Mouse (Mus musculus): ENCODE measurements at regions not wholly inside any gene's neighbourhood (a gene's known extent, or its start where the extent isn't known, plus 50 kb on each side); places are given as distances from the start of the nearest gene placed in this dataset.

DNA sequence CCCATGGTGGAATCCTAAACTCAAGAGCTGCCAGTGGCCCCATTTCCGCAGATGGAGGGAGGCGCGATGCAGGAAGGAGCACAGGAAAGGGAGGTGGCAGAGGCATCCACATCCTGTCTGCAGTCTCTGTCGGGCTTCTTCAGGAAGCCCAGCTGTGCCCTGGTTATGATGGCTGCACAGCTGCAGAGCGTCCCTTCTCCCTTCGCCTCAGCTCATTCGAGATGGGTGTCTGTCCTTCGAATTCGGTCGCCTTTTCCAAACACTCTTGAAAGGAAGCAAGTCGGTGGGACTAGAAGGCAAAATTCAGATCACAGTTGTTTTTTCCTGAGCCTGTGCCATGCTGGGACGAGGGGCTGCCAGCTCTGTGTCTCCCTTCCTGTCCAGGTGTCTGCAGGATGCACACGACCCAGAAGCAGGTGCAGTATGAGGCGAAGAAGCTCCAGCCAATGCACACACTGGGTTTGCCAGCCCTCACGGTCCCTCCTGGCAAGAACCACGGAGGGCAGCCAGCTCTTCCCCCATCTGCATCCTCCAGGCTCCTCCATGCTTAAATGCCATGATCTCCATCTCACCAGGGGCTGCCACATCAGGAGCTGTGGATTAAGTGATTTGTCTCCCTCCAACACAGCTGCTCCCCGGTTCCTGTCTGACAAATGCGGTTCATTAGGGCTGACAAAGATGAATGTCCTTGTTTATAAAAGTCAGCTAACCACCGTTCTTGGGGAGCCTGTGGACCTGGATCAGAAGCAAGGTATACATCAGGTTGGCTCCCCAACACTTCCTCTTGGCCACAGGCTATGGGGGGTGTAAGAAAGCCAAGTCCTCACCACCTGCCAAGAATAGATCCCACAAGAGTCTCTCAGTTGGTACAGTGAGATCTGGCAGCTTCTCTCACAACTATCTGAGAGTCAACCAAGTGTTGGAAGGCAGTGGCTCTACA is 79.3 kb upstream of the Wscd1 start:
- DNase-seq (ENCODE audit: low spot score in 2 of 2) = no peak

DNA sequence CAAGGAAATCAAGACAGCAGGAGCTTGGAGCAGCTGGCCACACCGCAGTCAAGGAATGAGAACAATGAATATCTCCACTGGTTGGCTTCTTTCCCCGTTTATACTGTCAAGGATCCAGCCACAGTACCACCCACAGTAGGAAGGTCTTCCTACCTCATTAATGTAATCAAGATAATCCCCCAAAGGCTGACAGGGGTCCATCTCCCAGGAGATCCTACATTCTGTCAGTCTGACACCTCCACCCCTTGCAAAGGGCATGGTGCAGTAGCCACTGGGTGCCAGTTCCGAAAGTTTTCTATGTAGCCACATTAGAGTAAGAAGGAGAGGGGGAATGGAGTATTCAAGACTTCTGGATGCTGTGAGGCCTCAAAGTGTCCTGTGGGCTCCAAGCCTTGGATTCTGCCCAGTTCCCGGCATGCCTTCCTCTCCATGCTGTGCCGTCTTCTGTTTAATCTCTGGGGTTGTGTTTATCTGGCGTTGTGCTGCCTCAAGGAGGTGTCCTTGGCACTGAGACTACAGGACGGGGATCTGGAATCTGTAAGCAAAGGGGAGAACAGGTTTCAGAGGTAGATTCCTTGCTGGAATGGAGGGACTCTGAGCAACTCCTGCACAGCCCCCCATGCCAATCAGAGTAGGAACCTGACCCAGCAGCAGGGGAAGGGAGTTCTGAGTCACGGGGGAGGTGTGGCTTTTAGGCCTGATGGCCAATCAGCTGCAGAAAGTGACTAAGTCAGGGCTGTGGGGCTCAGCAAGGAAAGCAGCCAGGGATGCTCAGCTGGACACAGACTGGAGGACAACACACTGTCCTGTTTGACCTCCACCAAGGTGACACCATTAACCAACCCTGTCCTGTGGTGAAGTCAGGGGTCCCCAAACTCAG is 77.3 kb upstream of the Wscd1 start:
- no peak for DNase-seq (ENCODE audit: low spot score in 2 of 2)

DNA sequence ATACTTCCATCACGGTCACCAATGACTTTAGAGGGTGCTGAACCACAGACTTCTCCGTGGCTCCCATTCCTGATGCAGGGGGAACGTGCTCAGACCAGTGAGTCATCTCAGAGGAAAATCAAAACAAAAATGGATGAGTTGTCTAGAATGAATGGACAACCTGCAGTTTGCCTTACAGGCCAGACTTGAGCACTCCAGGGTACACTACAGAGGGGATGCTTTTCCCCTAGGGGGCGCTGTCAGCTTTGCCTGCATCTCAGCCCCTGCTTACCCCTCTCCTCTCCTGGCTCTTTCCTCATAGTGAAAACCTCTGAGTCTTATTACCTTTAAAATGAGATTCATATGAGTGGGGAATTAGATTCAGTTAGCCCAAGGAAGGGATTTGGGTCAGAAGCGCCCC is 75.4 kb upstream of the Wscd1 start:
- peak in 1 of 2 experiments; percentile 4 for DNase-seq (ENCODE audit: low spot score in 2 of 2)

DNA sequence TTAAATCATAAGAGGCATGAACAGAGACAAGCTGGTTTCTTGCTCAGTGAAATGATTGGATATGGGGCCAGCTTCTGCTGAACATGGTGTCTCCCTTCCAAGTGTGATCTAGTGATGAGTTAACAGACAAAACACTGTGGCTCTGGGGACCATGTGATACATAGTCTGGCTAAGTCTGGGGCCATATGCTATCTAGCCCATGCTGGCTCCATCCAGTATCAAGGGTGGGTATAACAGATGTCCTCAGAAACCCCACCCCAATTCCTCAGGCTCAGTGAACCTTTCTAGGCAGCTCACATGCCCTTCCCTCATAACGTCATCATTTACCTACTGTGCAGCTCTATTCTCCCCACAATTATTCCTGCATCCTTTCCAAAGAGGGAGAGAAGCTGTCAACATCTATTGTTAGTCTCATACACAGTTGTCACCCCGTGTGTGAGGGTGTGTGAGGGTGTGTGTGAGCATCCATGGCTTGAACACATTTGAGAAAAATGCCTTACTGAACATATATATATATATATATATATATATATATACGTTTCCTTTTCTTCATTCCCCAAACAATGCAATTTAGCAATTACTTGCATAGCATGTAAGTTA is 73.9 kb upstream of the Wscd1 start:
- DNase-seq (ENCODE audit: low spot score in 2 of 2) = no peak

DNA sequence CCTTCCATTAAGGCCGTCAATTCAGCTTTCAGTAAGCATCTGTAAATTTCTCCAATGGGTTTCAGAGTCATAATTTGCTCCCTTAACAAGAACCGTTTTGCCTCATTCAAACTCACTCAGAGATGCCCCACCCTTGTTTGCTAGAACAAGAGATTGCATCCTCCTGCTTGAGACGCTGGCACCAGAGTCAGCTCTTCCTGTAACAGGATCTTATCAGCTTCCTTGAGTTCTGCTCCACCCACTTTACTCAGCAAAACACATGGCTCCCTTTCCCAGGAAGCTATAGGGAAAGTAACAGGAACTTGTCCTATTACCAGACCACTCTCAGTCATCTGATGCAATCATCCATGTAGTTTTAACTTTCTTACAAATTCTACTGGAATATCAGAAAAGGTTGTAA is 52.7 kb upstream of the Wscd1 start:
- DNase-seq (ENCODE audit: low spot score in 2 of 2) = no peak

DNA sequence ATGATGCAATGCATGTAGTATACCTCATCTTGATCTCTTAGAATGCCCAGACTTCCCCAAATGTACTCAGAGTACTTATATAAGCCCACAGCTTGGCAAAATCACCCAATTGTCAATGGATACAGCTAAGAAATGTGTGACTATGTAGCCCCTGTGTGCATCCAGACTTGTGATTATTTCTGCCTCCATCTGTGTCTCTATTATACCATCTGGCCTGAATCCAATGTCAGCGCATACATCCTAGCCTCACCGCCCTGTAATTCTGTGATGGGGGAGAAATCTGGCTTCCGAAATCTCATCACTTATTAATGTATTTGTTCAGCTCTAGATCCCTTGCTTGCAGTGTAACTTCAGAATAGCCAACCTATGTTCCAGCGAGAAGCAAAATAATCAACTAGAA is 50.9 kb upstream of the Wscd1 start:
- no peak for DNase-seq (ENCODE audit: low spot score in 2 of 2)

Measured in spleen, postnatal 14 days (tissue).